Comparison of ENCODE assay signal across 10 mouse cellular contexts in genomic region chr5:49857202-49857601, GRCm38 (mm10).
DNase-seq lines count a peak whose midpoint lies in the region; ATAC-seq and TF ChIP-seq lines count a peak whose summit lies in the region.
"Had no signal": no experiment of that assay in that cellular context is flagged by ENCODE, and none has a peak within 500 bp of the region (broad histone marks: within the 10 kb centered on the region; RNA-seq: fewer than 3 reads in every experiment).

No protein-coding gene starts in this region.

- DNase-seq in adrenal gland, postnatal 10 days: peak; percentile 23
- no peak for DNase-seq in adrenal gland, postnatal 4 days (ENCODE audit: low spot score in 2 of 2)
- DNase-seq in kidney, postnatal 0 days (ENCODE audit: low spot score): peak; percentile 10
- DNase-seq in kidney, adult 11 months: no peak
- peak; percentile 9 for DNase-seq in Muller cell, postnatal 12 days (ENCODE audit: inconsistent ontology term)
- peak; percentile 12 for DNase-seq in embryonic facial prominence, embryonic 14.5 days (ENCODE audit: low spot score)
- no peak for DNase-seq in thymus, postnatal 36 days
- DNase-seq in frontal cortex, postnatal 10 days (ENCODE audit: low spot score in 2 of 2): no peak
- DNase-seq: midbrain, embryonic 14.5 days had no signal

- peak; percentile 70 for TF ChIP-seq CTCF in kidney, postnatal 0 days (IDR thresholded peaks at IDR 0.05; ENCODE audit: low read depth)

- WGBS in kidney, postnatal 0 days: 40% methylated on average over 1 of the region's 1 CpGs
- WGBS in embryonic facial prominence, embryonic 14.5 days: 37% methylated on average over 1 of the region's 1 CpGs

- no peak overlapping the region for H3K27ac ChIP-seq in kidney, postnatal 0 days
- H3K27ac ChIP-seq in embryonic facial prominence, embryonic 14.5 days (replicated peaks; ENCODE audit: low read depth, low read length): no peak overlapping the region
- H3K27ac ChIP-seq: hindbrain, embryonic 12.5 days had no signal

- no peaks in the 10 kb centered on the region for H3K27me3 ChIP-seq in kidney, postnatal 0 days (ENCODE audit: insufficient read depth, low read length)
- no peaks in the 10 kb centered on the region for H3K27me3 ChIP-seq in embryonic facial prominence, embryonic 14.5 days (replicated peaks; ENCODE audit: control insufficient read depth, insufficient read depth, low read length)
- H3K27me3 ChIP-seq: hindbrain, embryonic 12.5 days had no signal

- no peak for ATAC-seq in kidney, postnatal 0 days (replicated peaks; ENCODE audit: low FRiP score, low read depth)
- no peak for ATAC-seq in embryonic facial prominence, embryonic 14.5 days (ENCODE audit: low read depth)

- H3K4me2 ChIP-seq in kidney, postnatal 0 days (ENCODE audit: low read length): no peak overlapping the region
- H3K4me2 ChIP-seq in embryonic facial prominence, embryonic 14.5 days (ENCODE audit: low read depth, low read length): no peak overlapping the region
- H3K4me2 ChIP-seq: hindbrain, embryonic 12.5 days had no signal

- H3K4me3 ChIP-seq in kidney, postnatal 0 days (replicated peaks; ENCODE audit: low read depth, low read length): no peak overlapping the region
- no peak overlapping the region for H3K4me3 ChIP-seq in embryonic facial prominence, embryonic 14.5 days (ENCODE audit: low read depth, low read length)
- H3K4me3 ChIP-seq: hindbrain, embryonic 12.5 days had no signal

- no peaks in the 10 kb centered on the region for H3K4me1 ChIP-seq in kidney, postnatal 0 days (replicated peaks; ENCODE audit: insufficient read depth, low read length)
- H3K4me1 ChIP-seq in embryonic facial prominence, embryonic 14.5 days (ENCODE audit: control insufficient read depth, insufficient read depth, low read length): no peaks in the 10 kb centered on the region
- H3K4me1 ChIP-seq: hindbrain, embryonic 12.5 days had no signal

- no peak overlapping the region for H3K9ac ChIP-seq in kidney, postnatal 0 days (ENCODE audit: low read depth, low read length)
- no peak overlapping the region for H3K9ac ChIP-seq in embryonic facial prominence, embryonic 14.5 days (ENCODE audit: low read depth, low read length)
- H3K9ac ChIP-seq: hindbrain, embryonic 12.5 days had no signal

- H3K9me3 ChIP-seq in kidney, postnatal 0 days (replicated peaks; ENCODE audit: low read length): no peaks in the 10 kb centered on the region
- no peaks in the 10 kb centered on the region for H3K9me3 ChIP-seq in embryonic facial prominence, embryonic 14.5 days (ENCODE audit: control insufficient read depth, low read length)
- H3K9me3 ChIP-seq: hindbrain, embryonic 12.5 days had no signal

- H3K36me3 ChIP-seq in kidney, postnatal 0 days (ENCODE audit: insufficient read depth, low read length): no peaks in the 10 kb centered on the region
- no peaks in the 10 kb centered on the region for H3K36me3 ChIP-seq in embryonic facial prominence, embryonic 14.5 days (ENCODE audit: control insufficient read depth, insufficient read depth, low read length)
- H3K36me3 ChIP-seq: hindbrain, embryonic 12.5 days had no signal

Comparison
In these comparisons a context has a peak if more than half of its experiments do, and no peak if none do; other contexts are left out.
1. DNase-seq: peak in adrenal gland, postnatal 10 days (single experiment), kidney, postnatal 0 days (single experiment), Muller cell, postnatal 12 days (single experiment) and embryonic facial prominence, embryonic 14.5 days (single experiment); none in adrenal gland, postnatal 4 days (0 of 2), kidney, adult 11 months (single experiment), thymus, postnatal 36 days (0 of 2) and frontal cortex, postnatal 10 days (0 of 2).